Mouse (Mus musculus): ENCODE measurements around the gene Phf1.
A peak's percentile ranks its signal among the peaks of the same experiment; 100 is the strongest.
"Not testable (repeated sequence)": the region's sequence is repeated elsewhere in the genome, so short reads cannot be mapped to it uniquely, and the experiment has no call there.

The Phf1 gene

GRCm38 (mm10) chr17:26932839-26933398, at the start of gene Phf1:
Phf1 (plus strand) TSS chr17:26933052.
- DNase-seq (ENCODE audit: low spot score in 2 of 2) = peak; percentile 88 to 91

DNA sequence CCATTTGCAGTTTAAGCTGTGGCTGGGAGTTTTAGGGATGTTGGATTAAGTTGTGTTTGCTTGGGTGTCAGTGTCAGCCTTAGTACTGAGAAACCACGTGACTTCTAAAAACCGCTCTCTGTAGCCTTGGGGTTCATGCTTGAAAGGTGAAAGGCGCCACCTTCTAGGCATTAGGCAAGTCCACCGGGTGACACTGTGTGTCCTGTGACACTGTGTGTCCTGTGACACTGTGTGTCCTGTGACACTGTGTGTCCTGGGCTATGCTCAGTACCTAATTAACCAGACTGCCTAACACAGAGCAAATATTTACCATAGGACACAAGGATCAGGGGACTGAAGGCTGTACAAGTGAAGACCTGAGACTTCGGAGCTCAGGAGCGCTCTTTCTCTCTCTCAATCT, 49.3 kb upstream of the Phf1 start:
- no peak for DNase-seq (ENCODE audit: low spot score in 2 of 2)

DNA sequence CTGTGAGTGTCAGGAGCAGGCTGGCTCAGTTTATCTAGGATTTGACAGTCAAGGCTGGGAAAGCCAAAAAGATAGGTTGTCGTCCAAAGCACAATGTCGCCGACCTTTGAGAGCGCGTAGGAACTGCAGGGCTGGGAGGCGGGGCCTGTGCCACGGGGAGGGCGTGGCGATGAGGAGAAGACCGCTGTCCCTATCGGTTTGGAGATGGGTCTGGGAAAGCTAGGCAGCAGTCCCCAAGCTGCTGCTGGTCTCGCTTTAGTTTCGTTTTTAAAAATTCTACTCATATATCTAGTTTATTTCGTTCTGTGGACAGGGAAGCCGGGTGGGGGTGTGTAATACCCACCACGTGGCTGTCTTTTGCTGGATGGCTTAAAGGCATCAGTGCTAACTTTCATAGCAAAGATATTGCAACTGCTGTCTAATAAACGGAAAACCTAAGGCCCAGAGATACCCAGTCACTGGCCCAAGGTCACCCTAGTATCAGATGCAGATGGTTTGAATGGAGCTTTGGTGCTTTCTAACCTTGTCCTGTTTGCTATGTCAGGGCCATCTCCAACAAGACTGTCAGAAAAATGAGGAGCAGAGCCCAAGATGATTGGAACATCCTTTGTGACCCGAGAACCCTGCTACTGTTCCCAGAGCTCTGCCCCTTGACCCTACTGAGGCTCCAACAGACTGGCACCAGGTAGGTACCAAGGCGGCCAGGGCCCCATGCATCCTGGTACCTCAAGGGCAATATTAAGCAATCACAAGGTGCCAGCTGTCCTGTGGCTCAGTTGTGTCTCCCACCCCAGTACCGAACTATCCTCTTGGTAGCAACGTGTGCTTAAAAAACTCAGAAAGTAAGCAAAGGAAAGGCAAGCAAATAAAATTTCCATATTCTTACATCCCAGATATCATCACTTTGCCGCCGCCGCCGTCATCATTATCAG, 47.6 kb upstream of the Phf1 start:
- DNase-seq (ENCODE audit: low spot score in 2 of 2) = peak; percentile 47 to 69

- DNase-seq (ENCODE audit: low spot score in 2 of 2) = peak; percentile 81 to 84
Measured at GRCm38 (mm10) chr17:26886047-26886749, 46.7 kb upstream of the Phf1 start.

DNA sequence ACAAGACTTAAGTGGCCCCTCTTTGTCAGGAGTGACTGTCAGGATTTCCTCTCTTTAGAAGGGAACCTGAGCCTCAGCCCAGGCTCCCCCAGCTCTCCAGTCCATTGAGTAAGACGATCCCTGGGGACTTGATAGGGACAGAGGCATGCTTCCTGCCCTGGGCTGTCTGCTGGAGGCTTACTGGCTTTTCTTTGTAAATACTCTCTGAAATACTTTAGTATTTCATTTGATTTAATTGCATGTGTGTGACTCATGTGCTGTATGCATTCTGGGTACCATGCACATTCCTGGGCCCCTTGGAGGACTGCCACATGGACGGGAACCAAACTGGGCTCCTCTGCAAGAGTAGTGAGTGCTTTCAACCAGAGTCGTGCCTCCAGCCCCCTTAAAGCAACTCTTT, 44.9 kb upstream of the Phf1 start:
- DNase-seq (ENCODE audit: low spot score in 2 of 2) = no peak

- DNase-seq (ENCODE audit: low spot score in 2 of 2) = no peak
Measured at GRCm38 (mm10) chr17:26892635-26893375, 40.0 kb upstream of the Phf1 start.

- DNase-seq (ENCODE audit: low spot score in 2 of 2) = no peak
Measured at GRCm38 (mm10) chr17:26893492-26893891, 39.4 kb upstream of the Phf1 start.

- no peak for DNase-seq (ENCODE audit: low spot score in 2 of 2)
Measured at GRCm38 (mm10) chr17:26894342-26894741, 38.5 kb upstream of the Phf1 start.

GRCm38 (mm10) chr17:26895578-26895977, 37.3 kb upstream of the Phf1 start:
- DNase-seq (ENCODE audit: low spot score in 2 of 2) = peak in 1 of 2 experiments; percentile 60

DNA sequence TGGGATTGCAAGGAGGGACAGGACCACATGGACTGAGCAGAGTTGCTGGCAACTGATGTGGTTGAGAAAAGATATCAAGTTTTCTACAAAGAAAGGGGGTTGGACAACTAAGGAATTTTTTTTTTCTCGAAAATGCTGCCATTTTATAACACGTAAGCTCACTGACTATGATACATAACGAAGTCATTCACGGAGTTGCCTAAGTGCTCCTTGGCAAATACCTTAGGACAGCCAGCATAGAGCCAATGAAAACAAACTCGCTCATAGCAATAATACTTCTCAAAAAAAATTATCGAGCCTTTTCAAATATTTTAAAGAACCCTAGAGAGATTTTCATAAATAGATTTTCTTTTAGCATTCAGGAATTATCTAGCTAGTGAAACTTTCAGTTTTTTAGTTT, 31.9 kb upstream of the Phf1 start:
- no peak for DNase-seq (ENCODE audit: low spot score in 2 of 2)

DNA sequence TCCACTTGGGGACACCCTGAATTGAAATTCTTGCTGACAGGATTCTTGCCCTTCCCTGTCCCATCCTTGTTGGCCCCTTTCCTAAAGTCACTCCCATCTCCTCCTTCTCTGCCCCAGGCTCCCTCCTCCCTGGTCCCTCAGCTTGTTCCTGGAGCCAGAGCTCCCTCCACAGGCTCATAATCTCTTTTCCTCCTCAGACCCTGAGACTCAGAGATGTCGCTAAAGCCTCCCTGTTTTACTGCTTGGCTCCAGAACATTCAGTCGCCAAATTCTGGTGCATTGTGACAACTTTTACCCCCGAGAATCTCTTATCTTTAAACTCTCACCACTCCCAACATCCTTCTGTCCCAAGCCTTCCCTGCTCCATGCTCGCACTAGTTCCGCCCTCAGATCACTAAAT, 28.5 kb upstream of the Phf1 start:
- DNase-seq (ENCODE audit: low spot score in 2 of 2) = no peak

DNA sequence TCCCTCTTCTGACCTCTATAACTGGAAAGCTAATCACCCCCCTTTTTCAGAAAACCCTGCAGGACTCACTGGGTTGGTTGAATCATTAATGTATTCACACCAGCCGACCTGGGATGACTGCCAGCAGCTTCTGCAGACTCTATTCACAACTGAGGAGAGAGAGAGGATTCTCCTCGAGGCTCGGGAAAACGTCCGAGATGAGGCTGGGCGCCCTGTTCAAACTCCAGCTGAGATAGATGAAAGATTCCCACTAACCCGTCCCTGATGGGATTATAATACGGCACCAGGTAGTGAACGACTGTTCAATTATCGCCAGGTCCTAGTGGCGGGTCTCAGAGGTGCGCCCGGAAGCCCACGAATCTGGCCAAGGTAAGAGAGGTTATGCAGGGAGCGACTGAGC, 25.3 kb upstream of the Phf1 start:
- peak in 1 of 2 experiments; percentile 25 for DNase-seq (ENCODE audit: low spot score in 2 of 2)

DNA sequence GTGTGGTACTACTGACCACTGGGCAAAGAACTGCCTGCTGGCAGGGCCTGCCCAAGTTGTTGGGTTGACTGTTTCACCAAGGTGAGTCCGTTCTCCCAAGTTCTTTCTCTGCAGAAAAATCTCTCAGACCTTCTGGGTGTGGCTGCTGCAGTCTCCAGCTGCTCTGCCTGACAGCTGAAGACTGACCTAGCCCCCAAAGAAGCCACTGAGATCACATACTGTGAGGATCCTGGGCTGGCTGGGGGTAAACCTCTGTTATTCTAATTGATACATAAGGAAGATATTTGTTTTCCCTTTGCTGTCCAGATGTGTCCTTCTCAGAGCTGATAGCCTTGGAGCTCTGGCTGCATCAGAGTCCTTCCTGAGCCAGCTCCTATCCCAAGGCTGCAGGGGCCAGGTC, 17.6 kb upstream of the Phf1 start:
- DNase-seq (ENCODE audit: low spot score in 2 of 2) = no peak

GRCm38 (mm10) chr17:26916711-26917482, 16.0 kb upstream of the Phf1 start, which contains the start of gene Kifc5b:
Kifc5b (plus strand) TSS chr17:26917091.
- DNase-seq (ENCODE audit: low spot score in 2 of 2) = peak; percentile 100

DNA sequence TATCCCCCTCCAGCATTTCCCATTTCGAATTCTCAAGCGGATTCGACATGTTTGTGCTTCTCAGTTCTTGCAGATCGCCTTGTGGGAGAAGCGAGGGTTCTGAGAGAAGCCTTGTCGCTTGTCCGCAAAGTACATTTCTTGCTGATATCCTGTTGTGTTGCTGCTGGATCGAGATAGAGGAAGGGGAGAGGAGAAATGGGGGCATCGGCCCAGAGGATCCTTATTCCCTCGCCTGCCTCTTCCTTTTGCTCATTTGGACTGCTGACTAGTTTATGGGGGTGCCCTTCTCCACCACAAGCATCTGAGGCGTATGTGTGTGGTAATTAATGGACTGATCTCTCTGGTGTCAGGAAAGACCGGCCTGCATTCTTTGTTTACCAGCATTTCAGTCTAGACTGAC, 15.3 kb upstream of the Phf1 start:
- not testable (repeated sequence) for DNase-seq (ENCODE audit: low spot score in 2 of 2)

GRCm38 (mm10) chr17:26918343-26918742, 14.5 kb upstream of the Phf1 start:
- DNase-seq (ENCODE audit: low spot score in 2 of 2) = no peak

DNA sequence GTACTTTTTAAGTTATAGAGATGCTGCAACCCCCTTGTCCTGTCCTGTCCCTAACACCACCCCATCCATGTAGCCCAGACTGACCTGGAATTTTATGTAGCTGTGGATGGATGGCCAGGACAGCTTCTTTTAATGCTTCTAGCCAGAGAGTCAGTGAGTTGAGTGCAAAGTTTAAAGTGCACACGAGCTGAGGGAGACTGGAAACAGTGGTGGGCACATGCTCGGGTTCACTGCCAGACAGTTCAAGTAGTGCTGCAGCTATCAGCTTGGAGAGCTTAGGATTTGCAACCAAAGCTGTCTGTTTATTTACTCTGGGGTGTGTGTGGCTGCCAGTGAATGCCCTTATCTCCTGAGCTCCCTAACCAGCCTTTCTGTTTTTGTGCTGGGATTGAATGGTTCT, 13.3 kb upstream of the Phf1 start:
- not testable (repeated sequence) for DNase-seq (ENCODE audit: low spot score in 2 of 2)

DNA sequence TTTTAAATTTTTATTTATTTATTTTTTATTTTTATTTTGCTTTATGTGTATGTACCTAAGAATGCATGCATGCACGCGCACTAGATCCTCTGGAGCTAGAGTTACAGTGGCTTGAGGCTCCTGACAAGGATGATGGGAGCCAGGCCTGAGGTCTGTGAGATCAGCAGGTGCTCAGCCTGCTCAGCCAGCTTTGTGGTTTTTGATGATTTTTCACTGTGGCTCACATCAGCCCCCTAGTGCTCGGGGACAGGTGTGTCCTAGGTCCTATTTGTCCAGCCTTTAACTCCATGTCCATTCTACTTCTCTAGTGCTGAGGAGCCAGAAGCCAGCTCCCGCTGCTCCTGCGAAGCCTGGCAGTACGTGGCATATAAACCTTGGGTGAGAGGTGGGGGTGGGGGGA, 10.5 kb upstream of the Phf1 start:
- DNase-seq (ENCODE audit: low spot score in 2 of 2) = not testable (repeated sequence)

- not testable (repeated sequence) for DNase-seq (ENCODE audit: low spot score in 2 of 2)
Measured at GRCm38 (mm10) chr17:26925414-26925813, 7.4 kb upstream of the Phf1 start.

DNA sequence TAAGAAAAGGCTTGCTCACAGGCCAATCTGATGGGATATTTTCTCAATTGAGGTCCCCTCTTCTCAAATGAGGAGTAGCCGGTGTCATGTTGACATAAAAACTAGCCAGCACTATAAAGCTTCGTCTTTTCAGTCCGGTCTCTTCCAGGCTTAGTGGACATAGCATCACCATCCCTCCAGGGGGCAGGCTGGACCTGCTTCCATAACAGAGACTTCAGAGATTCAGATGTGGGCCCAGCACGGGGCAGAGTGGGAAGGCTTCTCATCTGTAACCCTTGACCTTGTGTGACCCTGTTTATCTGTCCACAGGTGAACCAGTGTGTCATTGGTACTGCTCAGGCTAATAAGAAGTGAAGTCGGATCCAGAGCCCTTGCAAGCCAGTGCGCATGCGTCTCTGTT, 1.1 kb upstream of the Phf1 start:
- not testable (repeated sequence) for DNase-seq (ENCODE audit: low spot score in 2 of 2)

DNA sequence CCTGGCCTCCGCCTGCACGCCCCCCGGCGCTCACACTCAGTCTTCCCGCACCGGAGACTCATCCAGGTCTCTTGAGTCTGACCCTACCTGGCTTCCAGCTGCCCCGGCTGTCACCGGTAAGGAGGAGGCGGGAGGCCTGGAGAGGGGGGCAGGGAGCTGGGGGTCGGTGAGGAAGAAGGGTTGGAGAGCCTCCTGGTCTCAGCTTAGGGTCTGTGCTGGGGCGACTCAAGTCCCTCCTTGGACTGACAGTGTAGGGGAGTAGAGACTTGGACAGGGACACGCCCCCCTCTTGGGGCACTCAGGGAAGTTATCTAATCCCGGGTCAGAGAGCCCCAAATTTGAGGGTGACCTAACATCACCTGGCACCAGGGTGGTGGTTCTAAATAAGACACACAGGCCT, 567 bp downstream of the Phf1 start:
- DNase-seq (ENCODE audit: low spot score in 2 of 2) = no peak

Measured in cerebellum, postnatal 4 days (tissue).